Mouse (Mus musculus) CH12.LX (cell line): ENCODE results near the gene Lmf1. TPM values are rescaled to one million over a fixed set of nuclear protein-coding genes. Genes with fewer than 3 reads are reported as not detected.

Experiments
- DNase-seq: peaks from one replicate; pipeline ENCODE4 v3.0.0-alpha.2; 2013; ENCODE audit errors: extremely low read depth
- H3K27ac ChIP-seq: 2 replicates; pipeline ENCODE4 v1.5.1; 2012; ENCODE audit warnings: low read depth, mild to moderate bottlenecking, control low read depth, moderate library complexity; ENCODE audit not compliant: insufficient read depth
- H3K27me3 ChIP-seq: replicated peaks from 2 replicates; pipeline ENCODE3; 2012; ENCODE audit warnings: inconsistent platforms
- H3K36me3 ChIP-seq, 2 experiments: replicated peaks in 1 of 2; 2 replicates each; pipeline versions ENCODE3 to v1.6.1; 2012; ENCODE audit warnings: inconsistent platforms in 1 of 2, low read length in 1 of 2, mild to moderate bottlenecking in 1 of 2, mixed read lengths in 1 of 2, moderate library complexity in 1 of 2; ENCODE audit not compliant: control insufficient read depth in 1 of 2, insufficient read depth in 1 of 2
- H3K4me1 ChIP-seq, 2 experiments: 2 replicates each; pipeline ENCODE4 v1.6.1; 2012; ENCODE audit warnings: inconsistent platforms in 1 of 2, moderate library complexity in 1 of 2; ENCODE audit not compliant: insufficient read depth in 2 of 2, control insufficient read depth in 1 of 2
- H3K4me2 ChIP-seq: 2 replicates; pipeline ENCODE4 v1.6.1; 2012; ENCODE audit warnings: low read depth, mild to moderate bottlenecking, control low read depth; ENCODE audit not compliant: poor library complexity, insufficient read depth, severe bottlenecking
- H3K4me3 ChIP-seq, 3 experiments: fragments of 150-350 bp in 1 of 3; sonication (generic) in 1 of 3; replicated peaks in 1 of 3; 2 replicates each; pipeline versions ENCODE3 to v1.5.1; 2011 to 2012; ENCODE audit warnings: low read depth in 2 of 3, low read length in 2 of 3, mild to moderate bottlenecking in 2 of 3, moderate library complexity in 2 of 3, control low read depth in 1 of 3, improper control_type of control experiment in 1 of 3, inconsistent platforms in 1 of 3, mixed read lengths in 1 of 3; ENCODE audit not compliant: poor library complexity in 1 of 3
- H3K79me2 ChIP-seq: replicated peaks from 2 replicates; pipeline ENCODE4 v1.6.1; 2012; ENCODE audit warnings: mild to moderate bottlenecking, moderate library complexity; ENCODE audit not compliant: control insufficient read depth, poor library complexity, insufficient read depth, severe bottlenecking; ENCODE audit errors: extremely low read depth
- H3K9ac ChIP-seq: 2 replicates; pipeline ENCODE4 v1.6.1; 2012; ENCODE audit warnings: low read depth, mild to moderate bottlenecking, control low read depth, moderate library complexity; ENCODE audit not compliant: insufficient read depth
- H3K9me3 ChIP-seq: replicated peaks from 2 replicates; pipeline ENCODE3; 2012; ENCODE audit warnings: low read length, inconsistent platforms, mixed read lengths
- BHLHE40 ChIP-seq: IDR thresholded peaks from 2 replicates; pipeline ENCODE4 v1.6.1; 2011; ENCODE audit warnings: mild to moderate bottlenecking, low read depth, low read length, improper control_type of control experiment
- CHD2 ChIP-seq: IDR thresholded peaks from 2 replicates; pipeline ENCODE4 v1.6.1; 2011; ENCODE audit warnings: low read length, improper control_type of control experiment
- E2F4 ChIP-seq: IDR thresholded peaks from 2 replicates; pipeline ENCODE4 v1.6.1; 2011; ENCODE audit warnings: low read depth, low read length, improper control_type of control experiment; ENCODE audit not compliant: insufficient replicate concordance
- ELF1 ChIP-seq: IDR thresholded peaks from 2 replicates; pipeline ENCODE4 v1.6.1; 2014; ENCODE audit warnings: low read depth, mild to moderate bottlenecking, inconsistent platforms, low read length, improper control_type of control experiment
- EP300 ChIP-seq: IDR thresholded peaks from 2 replicates; pipeline ENCODE4 v1.6.1; 2011; ENCODE audit warnings: low read length, improper control_type of control experiment
- ETS1 ChIP-seq: conservative IDR thresholded peaks from 2 replicates; pipeline ENCODE4 v1.6.1; 2012; ENCODE audit warnings: low read depth, mild to moderate bottlenecking, inconsistent platforms, low read length, improper control_type of control experiment, moderate library complexity
- MAFK ChIP-seq: IDR thresholded peaks from 2 replicates; pipeline ENCODE4 v1.6.1; 2011; ENCODE audit warnings: low read length, improper control_type of control experiment; ENCODE audit not compliant: insufficient replicate concordance
- MAX ChIP-seq: IDR thresholded peaks from 2 replicates; pipeline ENCODE4 v1.6.1; 2011; ENCODE audit warnings: low read length, improper control_type of control experiment
- MAZ ChIP-seq: IDR thresholded peaks from 2 replicates; pipeline ENCODE4 v1.6.1; 2012; ENCODE audit warnings: low read depth, mild to moderate bottlenecking, inconsistent platforms, low read length, improper control_type of control experiment, moderate library complexity
- MYC ChIP-seq: IDR thresholded peaks from 2 replicates; pipeline ENCODE4 v1.6.1; 2011; ENCODE audit warnings: low read depth, mild to moderate bottlenecking, improper control_type of control experiment, low read length
- NELFE ChIP-seq: IDR thresholded peaks from 2 replicates; pipeline ENCODE4 v1.6.1; 2011; ENCODE audit warnings: low read depth, low read length, improper control_type of control experiment
- NRF1 ChIP-seq: IDR thresholded peaks from 2 replicates; pipeline ENCODE4 v1.6.1; 2014; ENCODE audit warnings: low read depth, mild to moderate bottlenecking, inconsistent platforms, low read length, improper control_type of control experiment, moderate library complexity
- SMC3 ChIP-seq: IDR thresholded peaks from 2 replicates; pipeline ENCODE4 v1.6.1; 2011; ENCODE audit warnings: low read depth, low read length, improper control_type of control experiment
- TCF12 ChIP-seq: IDR thresholded peaks from 2 replicates; pipeline ENCODE4 v1.6.1; 2014; ENCODE audit warnings: low read depth, mild to moderate bottlenecking, inconsistent platforms, low read length, improper control_type of control experiment
- USF2 ChIP-seq: conservative IDR thresholded peaks from 2 replicates; pipeline ENCODE4 v1.6.1; 2011; ENCODE audit warnings: low read depth, low read length, improper control_type of control experiment
- ZNF384 ChIP-seq: IDR thresholded peaks from 2 replicates; pipeline ENCODE4 v1.6.1; 2012; ENCODE audit warnings: low read depth, low read length, improper control_type of control experiment, inconsistent platforms
- dilution Hi-C: fragments of 300-500 bp; cut with MboI; formaldehyde crosslinking; loops from 2 replicates; pipeline ENCODE4 v1.14.3; 2020; ENCODE audit warnings: low sequenced_read_pairs; ENCODE audit not compliant: extremely low pct_unique_long_range_greater_than_20kb, extremely low pct_ligation_motif_present
- in situ Hi-C: fragments of 300-500 bp; cut with MboI; formaldehyde crosslinking; loops from 3 replicates; pipeline ENCODE4 v1.14.3; 2019; ENCODE audit warnings: low sequenced_read_pairs, low pct_ligation_motif_present, low pct_unique_long_range_greater_than_20kb, mixed read lengths
- polyA plus RNA-seq: library from polyadenylated mRNA; unstranded; fragments of >175 nt; gene quantifications from 2 replicates; pipeline ENCODE4 v1.2.1, GENCODE M21; 2012; ENCODE audit warnings: low read depth; ENCODE audit not compliant: insufficient read length
- total RNA-seq, 2 experiments: library from RNA; depleted of rRNA; stranded (reverse); fragments of 300-350 nt in 1 of 2; fragments of >200 nt in 1 of 2; gene quantifications; 2 replicates each; pipeline ENCODE4 v1.2.3; 2012 to 2014

Lmf1 gene
- total and polyA plus RNA-seq, 3 experiments = 13.3 to 26.9 (median 15.2) TPM

DNA sequence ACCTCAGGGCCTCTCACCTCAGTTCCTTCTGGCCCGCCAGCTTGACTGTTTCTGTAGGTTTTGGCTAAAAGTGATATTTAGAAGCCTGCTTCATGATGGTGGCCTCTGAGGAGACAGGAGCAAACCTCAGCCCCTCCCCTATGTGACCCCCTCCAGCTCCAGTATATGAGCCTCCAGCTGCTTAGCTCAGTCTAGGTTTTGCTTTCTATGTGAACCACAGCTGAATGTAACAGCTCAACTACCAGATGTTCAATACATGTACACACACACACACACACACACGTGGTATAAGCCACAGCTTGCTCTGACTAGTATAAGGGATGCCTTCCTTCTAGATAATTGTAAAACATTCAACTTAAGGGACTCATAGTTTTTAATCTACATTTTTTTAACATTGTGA is 2.9 kb upstream of the Lmf1 start:
- in situ Hi-C loops (no loop called here), dilution Hi-C loops (no loop called here)
- Histone ChIP-seq H3K9ac (no peak overlapping the region), H3K27ac (no peak overlapping the region), H3K4me2 (no peak overlapping the region), H3K4me1 (peaks cover 9 to 49% of the 10 kb centered on the region in 2 experiments; a peak in 3 of 4 replicates), H3K79me2 (no peaks in the 10 kb centered on the region), H3K9me3 (no peaks in the 10 kb centered on the region), H3K4me3 (no peak overlapping the region), H3K36me3 (peaks cover 0 to 6% of the 10 kb centered on the region in 2 experiments), H3K27me3 (peaks cover 63% of the 10 kb centered on the region)
- no peak for DNase-seq
- no peak for TF ChIP-seq ETS1
- TF ChIP-seq CHD2 = no peak
- no peak for TF ChIP-seq ELF1
- peak; percentile 15; the same call in 1 of the 2 replicates for TF ChIP-seq TCF12
- no peak for TF ChIP-seq MAZ

DNA sequence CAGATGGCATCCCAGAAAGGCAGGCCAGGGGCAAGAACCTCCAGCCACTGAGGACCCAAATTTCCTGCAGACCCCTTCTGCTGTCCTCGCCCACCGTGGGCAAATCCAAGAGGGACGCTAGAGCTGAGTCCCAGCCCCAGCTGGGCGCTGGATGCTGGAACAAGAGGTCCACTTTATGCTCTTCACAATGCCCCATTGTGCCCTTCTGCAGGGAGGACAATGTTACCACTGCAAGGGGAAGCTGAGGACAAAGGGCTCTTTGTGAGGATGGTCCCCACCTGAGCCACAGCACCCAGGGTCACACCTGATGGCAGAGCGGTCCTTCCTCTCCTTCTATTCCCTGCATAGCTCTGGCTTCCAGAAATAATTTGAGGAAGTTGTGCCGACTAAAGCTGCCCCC is 1.6 kb upstream of the Lmf1 start:
- Histone ChIP-seq H3K4me2 (no peak overlapping the region), H3K79me2 (no peaks in the 10 kb centered on the region), H3K27ac (no peak overlapping the region), H3K9me3 (no peaks in the 10 kb centered on the region), H3K4me1 (peaks cover 9 to 49% of the 10 kb centered on the region in 2 experiments; a peak in 3 of 4 replicates)
- in situ Hi-C loops = no loop called here
- TF ChIP-seq NRF1 = no peak
- TF ChIP-seq SMC3 = no peak
- no peak for TF ChIP-seq TCF12
- no peak for TF ChIP-seq NELFE
- TF ChIP-seq MAFK = no peak
- TF ChIP-seq, all 38 proteins: peak for 0
- H3K9ac ChIP-seq = no peak overlapping the region
- peaks cover 52% of the 10 kb centered on the region for H3K27me3 ChIP-seq
- no peak overlapping the region for H3K4me3 ChIP-seq
- H3K36me3 ChIP-seq = peaks cover 0 to 12% of the 10 kb centered on the region in 2 experiments
- dilution Hi-C loops = no loop called here
- no peak for DNase-seq

DNA sequence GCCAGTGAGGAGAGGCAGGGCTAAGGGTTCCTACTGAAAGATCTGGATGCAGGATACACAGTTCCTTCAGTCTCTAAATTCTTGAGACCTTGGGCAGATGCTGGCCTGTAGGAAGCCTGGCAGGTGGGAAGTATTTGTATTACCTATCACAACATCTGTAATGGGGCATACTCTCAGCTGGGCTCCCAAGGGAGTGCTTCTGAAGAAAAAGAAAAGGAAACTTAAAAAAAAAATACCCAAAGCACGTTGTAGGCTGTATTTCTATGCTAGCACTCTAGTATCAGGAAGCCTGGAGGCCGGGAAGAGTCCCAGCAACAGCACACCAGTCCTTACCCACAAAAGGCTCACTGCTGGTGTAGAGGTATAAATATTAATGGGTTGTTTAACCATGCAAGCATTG is 1.2 kb upstream of the Lmf1 start:
- no peak overlapping the region for H3K27ac ChIP-seq
- dilution Hi-C loops (no loop called here), in situ Hi-C loops (no loop called here)
- peaks cover 47% of the 10 kb centered on the region for H3K27me3 ChIP-seq
- DNase-seq = no peak
- H3K4me3 ChIP-seq = no peak overlapping the region
- H3K79me2 ChIP-seq = no peaks in the 10 kb centered on the region
- H3K9me3 ChIP-seq = no peaks in the 10 kb centered on the region
- H3K36me3 ChIP-seq = peaks cover 0 to 14% of the 10 kb centered on the region in 2 experiments
- peaks cover 9 to 49% of the 10 kb centered on the region in 2 experiments; a peak in 3 of 4 replicates for H3K4me1 ChIP-seq
- no peak overlapping the region for H3K4me2 ChIP-seq
- H3K9ac ChIP-seq = no peak overlapping the region
- TF ChIP-seq MAZ = no peak
- no peak for TF ChIP-seq USF2
- peak; percentile 30; the same call in 1 of the 2 replicates for TF ChIP-seq EP300
- no peak for TF ChIP-seq MYC
- no peak for TF ChIP-seq MAX
- no peak for TF ChIP-seq E2F4
- TF ChIP-seq CHD2 = no peak
- peak; percentile 83 for TF ChIP-seq ZNF384
- peak; percentile 45; the same call in 1 of the 2 replicates for TF ChIP-seq ETS1
- TF ChIP-seq BHLHE40 = no peak
- TF ChIP-seq SMC3 = no peak
- TF ChIP-seq, all 38 proteins: peak for 3
